Mouse (Mus musculus) megakaryocyte, embryonic 14.5 days (primary cell): Measurements from ENCODE around the gene Tmem174. TPM values are rescaled to one million over a fixed set of nuclear protein-coding genes. Genes with fewer than 3 reads are reported as not detected.

ENCODE experiments used
- H3K27me3 ChIP-seq: replicated peaks from 2 replicates; pipeline ENCODE3; 2012; ENCODE audit warnings: inconsistent platforms
- H3K36me3 ChIP-seq: replicated peaks from 2 replicates; pipeline ENCODE3; 2012; ENCODE audit warnings: low read length, inconsistent platforms, mixed read lengths
- H3K4me1 ChIP-seq: 2 replicates; pipeline ENCODE4 v1.6.1; 2012; ENCODE audit warnings: inconsistent platforms
- H3K4me3 ChIP-seq: replicated peaks from 2 replicates; pipeline ENCODE3; 2012; ENCODE audit warnings: moderate library complexity, mild to moderate bottlenecking, inconsistent platforms
- H3K9me3 ChIP-seq: 2 replicates; pipeline ENCODE4 v1.6.1; 2012; ENCODE audit warnings: inconsistent platforms
- FLI1 ChIP-seq: IDR thresholded peaks from 2 replicates; pipeline ENCODE4 v1.6.1; 2012; ENCODE audit warnings: low read length, inconsistent platforms, mixed read lengths
- GATA1 ChIP-seq: IDR thresholded peaks from 3 replicates; pipeline ENCODE4 v1.6.1; 2012; ENCODE audit warnings: mixed read lengths, low read length, inconsistent platforms, borderline replicate concordance
- polyA plus RNA-seq: library from polyadenylated mRNA; stranded (reverse); fragments of >175 nt; gene quantifications from 2 replicates; pipeline ENCODE4 v1.2.3, GENCODE M21; 2012; ENCODE audit warnings: low replicate concordance; ENCODE audit not compliant: insufficient read depth

Tmem174 gene
- polyA plus RNA-seq, 1 experiment, result not detected

GRCm38 (mm10) chr13:98633641-98634484, 3.3 kb downstream of the Tmem174 start:
- peaks cover 13% of the 10 kb centered on the region; the same call in 1 of the 2 replicates for H3K9me3 ChIP-seq
- no peaks in the 10 kb centered on the region for H3K4me1 ChIP-seq
- no peaks in the 10 kb centered on the region for H3K36me3 ChIP-seq
- no peak overlapping the region for H3K4me3 ChIP-seq
- TF ChIP-seq FLI1 (no peak), GATA1 (no peak)
- no peaks in the 10 kb centered on the region for H3K27me3 ChIP-seq

GRCm38 (mm10) chr13:98632306-98632942, 4.8 kb downstream of the Tmem174 start:
- no peak overlapping the region for H3K4me3 ChIP-seq
- H3K9me3 ChIP-seq, result peaks cover 9% of the 10 kb centered on the region; the same call in 1 of the 2 replicates
- no peaks in the 10 kb centered on the region for H3K4me1 ChIP-seq
- no peaks in the 10 kb centered on the region for H3K36me3 ChIP-seq
- TF ChIP-seq FLI1 (no peak), GATA1 (no peak)
- H3K27me3 ChIP-seq, result no peaks in the 10 kb centered on the region

- no peak for TF ChIP-seq GATA1
- TF ChIP-seq FLI1, result no peak
- no peaks in the 10 kb centered on the region for H3K4me1 ChIP-seq
- H3K9me3 ChIP-seq, result peaks cover 4% of the 10 kb centered on the region; the same call in 1 of the 2 replicates
- H3K27me3 ChIP-seq, result no peaks in the 10 kb centered on the region
- no peaks in the 10 kb centered on the region for H3K36me3 ChIP-seq
- no peak overlapping the region for H3K4me3 ChIP-seq
These were observed 5.9 kb downstream of the Tmem174 start for GRCm38 (mm10) chr13:98631105-98631838.

- Histone ChIP-seq H3K9me3 (no peaks in the 10 kb centered on the region; the same call in 1 of the 2 replicates), H3K36me3 (no peaks in the 10 kb centered on the region), H3K4me3 (no peak overlapping the region), H3K4me1 (no peaks in the 10 kb centered on the region), H3K27me3 (no peaks in the 10 kb centered on the region)
- TF ChIP-seq GATA1 (no peak), FLI1 (no peak)
These were observed 10.5 kb downstream of the Tmem174 start for GRCm38 (mm10) chr13:98626736-98627135.

GRCm38 (mm10) chr13:98624506-98624905, 12.7 kb downstream of the Tmem174 start:
- H3K36me3 ChIP-seq, result no peaks in the 10 kb centered on the region
- no peak for TF ChIP-seq FLI1
- no peak for TF ChIP-seq GATA1
- no peaks in the 10 kb centered on the region for H3K4me1 ChIP-seq
- H3K27me3 ChIP-seq, result no peaks in the 10 kb centered on the region
- no peak overlapping the region for H3K4me3 ChIP-seq
- H3K9me3 ChIP-seq, result no peaks in the 10 kb centered on the region; the same call in 1 of the 2 replicates

- no peak overlapping the region for H3K4me3 ChIP-seq
- TF ChIP-seq GATA1, result no peak
- no peak for TF ChIP-seq FLI1
- no peaks in the 10 kb centered on the region for H3K36me3 ChIP-seq
- no peaks in the 10 kb centered on the region for H3K4me1 ChIP-seq
- peaks cover under 1% of the 10 kb centered on the region for H3K9me3 ChIP-seq
- no peaks in the 10 kb centered on the region for H3K27me3 ChIP-seq
These were observed 14.2 kb downstream of the Tmem174 start for GRCm38 (mm10) chr13:98622881-98623549.

- Histone ChIP-seq H3K4me3 (no peak overlapping the region), H3K36me3 (no peaks in the 10 kb centered on the region)
These were observed 19.7 kb downstream of the Tmem174 start for GRCm38 (mm10) chr13:98617429-98618067.

GRCm38 (mm10) chr13:98607885-98608477, 29.2 kb downstream of the Tmem174 start:
- Histone ChIP-seq H3K9me3 (peaks cover 20% of the 10 kb centered on the region), H3K4me3 (no peak overlapping the region), H3K36me3 (no peaks in the 10 kb centered on the region), H3K27me3 (no peaks in the 10 kb centered on the region), H3K4me1 (no peaks in the 10 kb centered on the region)
- TF ChIP-seq FLI1 (no peak), GATA1 (no peak)

More at GRCm38 (mm10) chr13:98617429-98618067, 19.7 kb downstream of the Tmem174 start:
- Histone ChIP-seq H3K4me1 (no peaks in the 10 kb centered on the region), H3K27me3 (no peaks in the 10 kb centered on the region), H3K9me3 (peaks cover 21% of the 10 kb centered on the region)
- TF ChIP-seq GATA1 (no peak), FLI1 (no peak)
